Mouse (Mus musculus) layer of hippocampus, adult 11-12 months (tissue): ENCODE results near the gene Pced1b.
A peak's percentile ranks its signal among the peaks of the same experiment; 100 is the strongest.

ENCODE experiments used
- DNase-seq: peaks from one replicate; pipeline ENCODE4 v3.0.0; 2022; ENCODE audit warnings: low spot score

The Pced1b gene

DNA sequence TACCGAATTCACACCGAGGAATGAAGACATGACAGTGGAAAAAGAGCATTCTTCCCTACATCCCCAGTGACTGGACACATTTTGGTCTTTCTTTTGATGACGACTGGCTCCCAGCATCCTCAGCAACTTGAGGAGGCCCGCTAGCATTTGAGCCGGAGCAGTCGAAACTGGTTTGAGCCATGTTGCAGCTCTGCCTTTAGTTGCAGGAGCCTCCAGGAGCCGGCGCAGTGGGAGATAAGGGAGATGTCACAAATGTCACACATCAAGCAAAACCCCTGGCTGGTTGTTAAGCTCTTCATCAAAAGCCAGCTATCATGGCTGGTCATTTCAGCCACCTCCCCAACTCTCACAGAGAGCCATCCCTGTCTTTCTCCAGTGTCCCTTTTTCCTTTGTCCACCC lies 157.6 kb downstream of the Pced1b start:
- no peak for DNase-seq

GRCm38 (mm10) chr15:97404998-97405397 lies 158.1 kb downstream of the Pced1b start:
- no peak for DNase-seq

DNA sequence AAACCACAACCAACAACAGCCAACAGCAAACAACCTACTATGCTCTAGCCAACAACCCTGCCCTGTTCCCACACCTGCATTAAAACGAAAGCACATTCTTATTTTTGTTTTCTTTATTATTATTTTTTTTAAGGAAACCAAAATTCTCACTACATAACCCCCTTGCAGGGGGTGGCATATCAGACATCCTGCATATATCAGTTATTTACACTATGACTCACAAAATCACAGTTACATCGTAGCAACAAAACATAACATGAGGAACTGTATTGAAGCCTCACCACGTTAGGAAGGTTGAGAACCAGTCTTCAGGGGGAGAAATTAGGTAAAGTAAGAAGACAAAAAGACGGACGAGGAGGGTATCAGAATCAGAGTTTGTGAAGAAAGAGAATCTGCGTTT lies 159.2 kb downstream of the Pced1b start:
- DNase-seq, result no peak

DNA sequence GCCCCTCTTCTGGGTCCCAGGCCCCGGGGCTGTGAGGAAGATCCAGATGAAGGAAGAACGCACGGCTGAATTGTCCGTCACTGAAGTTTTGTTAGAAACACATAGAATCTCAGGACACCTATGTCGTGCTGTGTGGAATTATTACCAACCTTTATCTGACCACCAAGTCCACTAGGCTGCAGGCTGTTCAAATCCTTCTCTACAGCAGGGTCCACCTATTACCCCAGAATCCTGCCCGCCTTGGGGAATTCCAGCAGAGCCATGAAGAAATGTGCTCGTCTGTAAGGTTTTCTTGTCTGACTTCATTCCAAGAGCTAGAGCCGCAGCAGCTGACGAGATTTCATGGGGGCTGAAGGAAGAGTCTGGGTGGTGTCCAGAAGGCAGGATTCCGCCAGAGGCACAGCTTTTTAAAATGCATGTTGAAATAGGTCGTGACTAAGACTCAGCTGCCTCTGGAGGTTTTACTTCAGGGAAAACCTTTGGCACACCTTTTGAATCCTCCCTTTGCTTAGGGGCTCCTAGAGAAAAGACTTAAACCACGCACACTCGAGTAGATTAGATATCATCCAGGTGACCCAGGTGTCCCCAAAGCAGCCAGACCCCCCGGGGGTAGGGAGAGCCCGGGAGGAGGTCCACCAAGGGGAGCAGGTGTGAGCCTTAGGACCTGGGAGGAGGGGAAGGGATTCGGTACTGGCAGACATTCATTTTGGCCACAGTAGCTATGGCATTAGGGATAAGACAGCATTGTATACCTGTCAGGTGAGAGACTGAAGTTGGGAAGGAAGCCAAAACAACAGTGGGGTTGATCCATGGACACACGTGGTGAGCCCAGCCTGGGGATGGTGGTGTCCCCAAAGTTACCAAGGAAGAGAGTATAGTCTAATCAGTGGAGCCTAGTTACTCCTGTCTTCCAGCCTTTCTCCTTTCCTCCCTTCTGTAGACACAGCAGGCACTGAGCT lies 160.9 kb downstream of the Pced1b start:
- DNase-seq, result no peak

DNA sequence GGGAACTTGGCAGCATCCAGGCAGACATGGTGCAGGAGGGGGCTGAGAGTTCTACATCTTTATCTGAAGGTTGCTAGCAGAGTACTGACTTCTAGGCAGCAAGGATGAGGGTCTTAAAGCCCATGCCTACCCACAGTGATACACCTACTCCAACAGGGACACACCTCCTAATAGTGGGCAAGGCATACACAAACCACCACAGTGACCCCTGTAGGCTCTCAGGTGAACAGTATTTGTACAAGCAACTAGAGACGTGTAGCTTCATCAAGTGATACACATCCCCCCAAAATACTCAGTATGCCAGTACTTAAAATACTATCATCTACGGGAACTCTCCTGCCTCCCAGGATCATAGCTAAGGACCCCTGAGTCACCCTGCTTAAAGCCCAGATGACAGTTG lies 164.2 kb downstream of the Pced1b start:
- no peak for DNase-seq

DNA sequence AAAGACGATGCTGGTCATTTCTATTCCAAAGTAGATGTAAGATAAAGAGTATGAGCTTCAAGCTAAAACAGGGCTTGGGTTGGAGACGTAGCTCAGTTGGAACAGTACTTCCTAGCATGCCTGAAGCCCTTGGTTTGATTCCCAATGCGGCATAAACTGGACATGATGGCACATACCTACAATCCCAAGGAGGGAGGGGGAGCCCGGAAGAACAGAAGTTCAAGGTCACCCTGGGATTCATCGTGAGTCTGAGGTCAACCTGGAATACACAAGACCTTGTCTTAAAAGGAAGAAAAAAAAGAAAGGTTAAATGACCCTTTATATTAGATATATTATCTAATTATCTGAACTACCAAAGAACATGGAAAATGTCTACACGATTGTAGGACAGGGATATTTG lies 164.8 kb downstream of the Pced1b start:
- no peak for DNase-seq

GRCm38 (mm10) chr15:97412308-97412707 lies 165.4 kb downstream of the Pced1b start:
- DNase-seq, result no peak

- no peak for DNase-seq
These were observed 166.0 kb downstream of the Pced1b start for GRCm38 (mm10) chr15:97412861-97413260.

DNA sequence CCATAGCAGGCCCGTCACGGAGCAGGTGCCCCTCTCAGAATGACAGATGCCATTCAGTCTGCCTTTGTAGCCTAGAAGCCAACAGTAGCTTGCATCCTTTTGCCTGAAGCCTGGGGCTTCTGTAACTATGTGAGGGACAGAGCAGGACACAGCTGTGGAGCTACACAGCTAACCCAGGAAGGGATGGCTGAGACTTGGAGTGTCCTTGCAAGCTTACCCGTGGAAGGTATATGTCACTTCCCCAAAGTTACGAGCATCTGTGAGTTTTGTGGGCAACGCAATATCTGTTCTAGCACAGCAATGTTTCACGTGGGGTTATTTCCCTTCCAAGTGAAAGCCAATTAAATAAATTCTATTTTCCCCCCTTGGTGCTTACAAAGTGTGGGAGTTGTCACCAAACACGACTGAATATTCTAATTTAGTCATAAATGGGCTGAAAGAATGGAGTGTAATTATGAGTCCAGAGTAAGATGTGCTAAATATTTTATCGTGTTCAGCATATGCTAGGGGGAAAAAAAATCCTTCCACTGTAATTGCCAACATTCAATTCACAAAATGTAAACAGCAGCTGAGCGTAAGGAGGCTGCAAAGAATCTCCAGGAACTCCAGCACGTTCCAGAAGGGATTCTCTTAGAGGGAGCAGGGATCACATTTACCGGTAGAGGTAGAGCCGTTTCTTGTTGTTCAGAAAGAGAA lies 168.0 kb downstream of the Pced1b start:
- DNase-seq, result peak; percentile 9

- DNase-seq, result no peak
These were observed 168.6 kb downstream of the Pced1b start for GRCm38 (mm10) chr15:97415426-97415946.

DNA sequence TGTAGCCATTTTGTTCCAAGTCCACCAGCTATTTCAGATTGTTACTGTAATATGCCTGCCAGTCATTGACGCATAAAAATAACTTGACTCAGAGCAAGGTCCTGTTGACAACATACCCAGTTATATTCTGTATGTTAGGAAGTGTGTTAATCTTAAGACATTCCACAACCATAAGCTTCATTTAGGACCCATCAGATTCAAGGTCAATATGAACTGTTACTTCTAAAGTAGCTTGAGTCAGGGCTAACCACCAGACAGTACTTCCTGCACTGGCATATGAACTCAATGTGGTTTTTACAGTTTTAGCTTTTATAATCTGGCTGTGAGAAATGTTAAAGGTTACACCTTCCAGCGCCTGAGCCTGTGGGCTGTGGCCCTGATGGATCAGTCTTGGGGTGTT lies 173.4 kb downstream of the Pced1b start:
- no peak for DNase-seq

GRCm38 (mm10) chr15:97421533-97421932 lies 174.6 kb downstream of the Pced1b start:
- no peak for DNase-seq

GRCm38 (mm10) chr15:97422212-97422944 lies 175.5 kb downstream of the Pced1b start:
- DNase-seq, result no peak

GRCm38 (mm10) chr15:97424375-97424774 lies 177.5 kb downstream of the Pced1b start:
- no peak for DNase-seq

- no peak for DNase-seq
These were observed 178.1 kb downstream of the Pced1b start for GRCm38 (mm10) chr15:97424961-97425360.

- no peak for DNase-seq
These were observed 182.4 kb downstream of the Pced1b start for GRCm38 (mm10) chr15:97429201-97429900.

- no peak for DNase-seq
These were observed 184.6 kb downstream of the Pced1b start for GRCm38 (mm10) chr15:97431533-97431932.

DNA sequence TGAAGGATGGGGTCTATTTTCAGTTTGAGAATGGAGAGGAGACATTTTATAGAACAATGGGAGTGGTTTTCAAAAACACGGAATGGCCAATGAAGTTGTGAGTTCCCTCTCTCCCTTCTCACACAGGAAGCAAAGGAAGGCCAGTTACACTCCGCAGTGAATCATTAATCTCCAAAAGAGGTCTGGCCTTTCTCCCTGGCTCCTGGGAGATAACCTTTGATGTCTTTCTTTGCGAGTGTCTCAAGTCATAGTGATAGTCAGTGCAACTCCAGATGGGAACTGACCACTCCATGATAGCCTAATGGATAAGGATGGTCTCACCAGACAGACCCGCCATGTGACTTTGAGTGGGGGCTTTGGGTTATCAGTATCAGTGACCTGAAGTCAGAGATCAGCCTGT lies 185.3 kb downstream of the Pced1b start:
- DNase-seq, result no peak
